In the genomic region with DNA sequence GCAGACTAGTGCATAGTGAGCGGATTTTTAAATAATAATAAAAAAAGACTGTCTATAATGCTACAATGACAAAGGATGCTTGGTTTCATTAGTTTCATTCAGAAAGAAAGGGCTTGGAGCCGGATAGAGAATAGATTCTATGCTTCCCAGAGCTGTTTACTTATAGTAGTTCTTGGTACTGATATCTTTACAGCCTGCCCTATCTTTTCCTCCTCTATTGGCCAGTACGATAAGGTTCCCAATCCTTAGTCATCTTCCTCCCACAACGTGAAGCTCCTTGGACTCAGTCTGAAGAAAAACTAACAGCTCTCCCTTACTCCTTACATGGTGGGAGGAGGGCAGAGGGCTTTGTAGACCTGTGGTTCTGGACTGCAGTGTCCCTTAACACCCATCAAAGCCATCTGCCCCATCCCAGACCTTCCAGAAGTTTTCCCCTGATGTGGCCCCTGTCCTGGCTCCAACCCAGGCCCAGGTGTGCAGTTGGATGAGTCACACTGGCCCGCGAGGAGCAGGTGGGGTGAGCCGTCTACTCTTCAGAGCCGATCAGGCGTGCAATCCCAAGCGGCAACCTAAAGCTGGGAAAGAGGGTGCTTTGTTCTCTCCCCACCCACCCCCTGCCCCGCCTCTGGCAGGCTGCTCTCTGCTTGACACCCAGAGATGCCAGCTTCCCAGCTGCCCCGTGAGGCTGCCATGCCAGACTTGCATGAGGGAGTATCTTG, we compare ENCODE assay signal across 11 mouse cellular contexts.
DNase-seq lines count a peak whose midpoint lies in the region; ATAC-seq and TF ChIP-seq lines count a peak whose summit lies in the region.
"Had no signal": no experiment of that assay in that cellular context is flagged by ENCODE, and none has a peak within 500 bp of the region (broad histone marks: within the 10 kb centered on the region; RNA-seq: fewer than 3 reads in every experiment).

No protein-coding gene starts in this region.

- H3K9ac ChIP-seq in kidney, postnatal 0 days (ENCODE audit: low read depth, low read length): no peak overlapping the region
- H3K9ac ChIP-seq in forebrain, embryonic 13.5 days: no peak overlapping the region
- no peak overlapping the region for H3K9ac ChIP-seq in stomach, embryonic 16.5 days (ENCODE audit: low read length)
- H3K9ac ChIP-seq: liver, embryonic 13.5 days; midbrain, embryonic 13.5 days had no signal

- no peaks in the 10 kb centered on the region for H3K36me3 ChIP-seq in kidney, postnatal 0 days (ENCODE audit: insufficient read depth, low read length)
- no peaks in the 10 kb centered on the region for H3K36me3 ChIP-seq in forebrain, embryonic 13.5 days (ENCODE audit: poor library complexity, severe bottlenecking)
- no peaks in the 10 kb centered on the region for H3K36me3 ChIP-seq in stomach, embryonic 16.5 days (ENCODE audit: control insufficient read depth, insufficient read depth, low read length)
- H3K36me3 ChIP-seq: liver, embryonic 13.5 days; midbrain, embryonic 13.5 days had no signal

- H3K27me3 ChIP-seq in kidney, postnatal 0 days (ENCODE audit: insufficient read depth, low read length): no peaks in the 10 kb centered on the region
- no peaks in the 10 kb centered on the region for H3K27me3 ChIP-seq in forebrain, embryonic 13.5 days
- H3K27me3 ChIP-seq in stomach, embryonic 16.5 days (ENCODE audit: control insufficient read depth, insufficient read depth, low read length): no peaks in the 10 kb centered on the region
- H3K27me3 ChIP-seq: midbrain, embryonic 13.5 days had no signal

- ATAC-seq in kidney, postnatal 0 days (replicated peaks; ENCODE audit: low FRiP score, low read depth): peak; percentile 43; the same call in 1 of the 2 replicates
- peak; percentile 80 for ATAC-seq in forebrain, embryonic 13.5 days
- ATAC-seq in stomach, embryonic 16.5 days (ENCODE audit: insufficient read depth, low FRiP score): peak; percentile 44; the same call in 1 of the 2 replicates
- no peak for ATAC-seq in inflammation-experienced regulatory T-cells, adult 6 months
- ATAC-seq: midbrain, embryonic 13.5 days had no signal

- no peak for DNase-seq in kidney, postnatal 0 days (ENCODE audit: low spot score)
- DNase-seq in kidney, postnatal 14 days: no peak
- peak; percentile 81 for DNase-seq in retina, postnatal 1 day
- DNase-seq in retina, embryonic 14.5 days (ENCODE audit: low spot score): no peak
- DNase-seq: liver, embryonic 13.5 days; thymus, postnatal 14 days had no signal

- no peak overlapping the region for H3K4me3 ChIP-seq in kidney, postnatal 0 days (replicated peaks; ENCODE audit: low read depth, low read length)
- H3K4me3 ChIP-seq in forebrain, embryonic 13.5 days: no peak overlapping the region
- H3K4me3 ChIP-seq in stomach, embryonic 16.5 days (replicated peaks; ENCODE audit: low read length): no peak overlapping the region
- H3K4me3 ChIP-seq: liver, embryonic 13.5 days; midbrain, embryonic 13.5 days had no signal

- no peak overlapping the region for H3K27ac ChIP-seq in kidney, postnatal 0 days
- H3K27ac ChIP-seq in forebrain, embryonic 13.5 days: peak overlapping the region; percentile 44; the same call in 1 of the 2 replicates
- H3K27ac ChIP-seq in stomach, embryonic 16.5 days (ENCODE audit: low read length): no peak overlapping the region
- H3K27ac ChIP-seq: liver, embryonic 13.5 days; midbrain, embryonic 13.5 days had no signal

- no peaks in the 10 kb centered on the region for H3K9me3 ChIP-seq in kidney, postnatal 0 days (replicated peaks; ENCODE audit: low read length)
- no peaks in the 10 kb centered on the region for H3K9me3 ChIP-seq in forebrain, embryonic 13.5 days (replicated peaks)
- H3K9me3 ChIP-seq in stomach, embryonic 16.5 days (replicated peaks; ENCODE audit: control insufficient read depth, low read length): no peaks in the 10 kb centered on the region
- H3K9me3 ChIP-seq: liver, embryonic 13.5 days; midbrain, embryonic 13.5 days had no signal

- 49% methylated on average over 12 of the region's 12 CpGs for WGBS in kidney, postnatal 0 days
- 38% methylated on average over 12 of the region's 12 CpGs for WGBS in forebrain, embryonic 13.5 days
- 59% methylated on average over 12 of the region's 12 CpGs for WGBS in stomach, embryonic 16.5 days

- no peak for TF ChIP-seq CTCF in kidney, postnatal 0 days (IDR thresholded peaks at IDR 0.05; ENCODE audit: low read depth)

- H3K4me2 ChIP-seq in kidney, postnatal 0 days (ENCODE audit: low read length): no peak overlapping the region
- no peak overlapping the region for H3K4me2 ChIP-seq in forebrain, embryonic 13.5 days
- H3K4me2 ChIP-seq in stomach, embryonic 16.5 days (ENCODE audit: low read depth, low read length): no peak overlapping the region
- H3K4me2 ChIP-seq: heart, embryonic 11.5 days; liver, embryonic 13.5 days; midbrain, embryonic 13.5 days had no signal

- H3K4me1 ChIP-seq in kidney, postnatal 0 days (replicated peaks; ENCODE audit: insufficient read depth, low read length): no peaks in the 10 kb centered on the region
- peaks cover 13% of the 10 kb centered on the region for H3K4me1 ChIP-seq in forebrain, embryonic 13.5 days
- no peaks in the 10 kb centered on the region for H3K4me1 ChIP-seq in stomach, embryonic 16.5 days (ENCODE audit: control insufficient read depth, insufficient read depth, low read length)
- H3K4me1 ChIP-seq: liver, embryonic 13.5 days had no signal
